Mouse (Mus musculus) urinary bladder, postnatal 36 days (tissue): Measurements from ENCODE around the gene Mesp2.

Source experiments
- DNase-seq, 2 experiments: peaks; one replicate each; pipeline ENCODE4 v3.0.0; 2022; ENCODE audit warnings: low spot score in 2 of 2, mixed read lengths in 1 of 2

Mesp2 gene

DNA sequence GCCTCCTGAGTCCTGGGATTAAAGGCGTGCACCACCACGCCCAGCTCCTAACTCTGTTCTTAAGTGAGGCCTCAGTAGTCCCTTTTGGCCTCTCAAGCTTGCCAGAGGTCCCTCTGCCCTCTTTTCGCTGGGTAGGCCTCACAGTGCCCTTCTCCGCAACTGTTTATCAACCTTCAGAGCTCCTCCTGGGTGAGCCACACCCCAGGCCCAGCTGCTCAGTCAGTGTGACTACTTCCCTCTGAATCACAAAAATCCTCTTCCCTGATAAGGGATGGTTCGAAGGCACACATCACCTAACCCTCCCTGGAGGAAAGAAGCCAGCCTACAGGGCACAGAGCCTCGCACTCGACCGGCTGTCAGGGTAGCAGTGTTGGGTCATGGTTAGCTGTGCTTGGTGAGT, 51.3 kb downstream of the Mesp2 start:
- DNase-seq: no peak
